Mouse (Mus musculus) lung, embryonic 14.5 days (tissue): ENCODE results near the gene Uqcc1. TPM values are rescaled to one million over a fixed set of nuclear protein-coding genes. Genes with fewer than 3 reads are reported as not detected.
"Not testable (repeated sequence)": the region's sequence is repeated elsewhere in the genome, so short reads cannot be mapped to it uniquely, and the experiment has no call there.

Source experiments
- ATAC-seq: fragments of 200-750 bp; cut with Nextera tagmentation; 2 replicates; pipeline ENCODE4 v1.8.0; 2017; ENCODE audit warnings: mild to moderate bottlenecking, moderate TSS enrichment, moderate library complexity; ENCODE audit not compliant: insufficient read depth
- DNase-seq: peaks from one replicate; pipeline ENCODE4 v3.0.0-alpha.2; 2015
- H3K27ac ChIP-seq: fragments of 300-500 bp; sonication (generic); 2 replicates; pipeline ENCODE4 v1.5.1; 2014; ENCODE audit warnings: low read depth, mild to moderate bottlenecking, moderate library complexity
- H3K27me3 ChIP-seq: fragments of 300-500 bp; sonication (generic); 2 replicates; pipeline ENCODE4 v1.6.1; 2014; ENCODE audit warnings: low read length, control low read depth; ENCODE audit not compliant: insufficient read depth
- H3K36me3 ChIP-seq: fragments of 300-500 bp; sonication (generic); 2 replicates; pipeline ENCODE4 v1.6.1; 2014; ENCODE audit warnings: control low read depth; ENCODE audit not compliant: insufficient read depth
- H3K4me1 ChIP-seq: fragments of 300-500 bp; sonication (generic); 2 replicates; pipeline ENCODE4 v1.6.1; 2014; ENCODE audit warnings: antibody characterized with exemption, control low read depth; ENCODE audit not compliant: insufficient read depth
- H3K4me2 ChIP-seq: fragments of 300-500 bp; sonication (generic); 2 replicates; pipeline ENCODE4 v1.6.1; 2014; ENCODE audit warnings: mild to moderate bottlenecking
- H3K4me3 ChIP-seq: fragments of 300-500 bp; sonication (generic); 2 replicates; pipeline ENCODE4 v1.5.1; 2014; ENCODE audit warnings: low read depth, low read length
- H3K9ac ChIP-seq: fragments of 300-500 bp; sonication (generic); 2 replicates; pipeline ENCODE4 v1.6.1; 2014
- H3K9me3 ChIP-seq: fragments of 300-500 bp; sonication (generic); 2 replicates; pipeline ENCODE4 v1.6.1; 2016; ENCODE audit warnings: low read depth, low read length, control low read depth
- CTCF ChIP-seq: IDR thresholded peaks from 2 replicates; pipeline ENCODE4 v1.5.1; 2016; ENCODE audit warnings: antibody characterized with exemption, low read depth
- WGBS: fragments of 180-500 bp; shearing (Covaris S2); extraction: QIAGEN DNeasy Blood & Tissue Kit; methylation state at CpG from one replicate; pipeline ENCODE4 v1.1.7; 2014; 5-methylcytosine and 5-hydroxymethylcytosine counted together
- polyA plus RNA-seq: library from polyadenylated mRNA; unstranded; fragments of >200 nt; fragmentation: Nextera tagmentation; extraction: Ambion mirVana; gene quantifications from 2 replicates; pipeline ENCODE4 v1.2.1, GENCODE M21; 2014

Gene Uqcc1
- polyA plus RNA-seq, 1 experiment from 2014 or later: 52.0 TPM

DNA sequence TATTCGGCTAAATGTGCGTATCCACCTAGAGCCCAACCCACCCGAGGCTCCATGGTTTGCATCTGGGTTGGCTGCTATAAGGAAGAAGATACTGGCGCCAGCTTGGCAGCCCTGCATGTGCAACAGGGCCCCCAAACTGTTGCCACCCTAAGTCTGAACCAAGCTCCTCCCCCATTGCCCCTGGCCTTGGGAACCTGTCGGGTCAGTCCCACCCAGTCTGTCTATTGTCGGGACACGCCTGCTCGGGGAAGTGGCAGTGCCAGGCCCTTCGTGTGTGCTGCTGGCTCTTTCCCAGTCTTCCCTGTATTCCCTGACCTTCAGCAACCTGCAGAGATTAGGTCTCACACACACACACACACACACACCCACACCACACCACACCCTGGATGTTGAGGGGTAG, 95.4 kb downstream of the Uqcc1 start, which contains the start of gene Fam83c:
Fam83c (minus strand) TSS at position 123 of the 400 bp plus-strand sequence.
- Histone ChIP-seq H3K4me1 (no peaks in the 10 kb centered on the region), H3K36me3 (no peaks in the 10 kb centered on the region), H3K4me2 (no peak within 1 kb of the TSS), H3K27me3 (no peaks in the 10 kb centered on the region), H3K4me3 (no peak within 1 kb of the TSS), H3K9ac (no peak within 1 kb of the TSS), H3K27ac (no peak within 1 kb of the TSS), H3K9me3 (no peaks in the 10 kb centered on the region)
- no peak for DNase-seq
- no peak for ATAC-seq
- WGBS: 52% methylated on average over 9 of the region's 9 CpGs
- no peak for TF ChIP-seq CTCF

DNA sequence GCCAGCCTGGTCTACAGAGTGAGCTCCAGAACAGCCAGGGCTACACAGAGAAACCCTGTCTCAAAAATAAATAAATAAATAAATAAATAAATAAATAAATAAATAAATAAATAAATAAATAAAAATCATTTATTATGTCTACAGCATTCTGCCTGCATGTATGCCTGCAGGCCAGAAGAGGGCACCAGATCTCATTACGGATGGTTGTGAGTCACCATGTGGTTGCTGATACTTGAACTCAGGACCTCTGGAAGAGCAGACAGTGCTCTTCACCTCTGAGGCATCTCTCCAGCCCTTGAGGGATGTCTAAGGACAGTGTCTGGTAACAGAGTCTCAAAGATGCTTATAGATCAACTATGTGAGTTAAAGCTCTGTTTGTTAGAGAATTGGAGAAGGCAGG, 98.0 kb downstream of the Uqcc1 start:
- not testable (repeated sequence) for H3K4me3 ChIP-seq, H3K4me2 ChIP-seq, H3K9ac ChIP-seq, H3K9me3 ChIP-seq, H3K27ac ChIP-seq, DNase-seq, ATAC-seq, H3K36me3 ChIP-seq, H3K4me1 ChIP-seq, H3K27me3 ChIP-seq
- 66% methylated on average over 1 of the region's 1 CpGs for WGBS
- peak; percentile 40 for TF ChIP-seq CTCF

DNA sequence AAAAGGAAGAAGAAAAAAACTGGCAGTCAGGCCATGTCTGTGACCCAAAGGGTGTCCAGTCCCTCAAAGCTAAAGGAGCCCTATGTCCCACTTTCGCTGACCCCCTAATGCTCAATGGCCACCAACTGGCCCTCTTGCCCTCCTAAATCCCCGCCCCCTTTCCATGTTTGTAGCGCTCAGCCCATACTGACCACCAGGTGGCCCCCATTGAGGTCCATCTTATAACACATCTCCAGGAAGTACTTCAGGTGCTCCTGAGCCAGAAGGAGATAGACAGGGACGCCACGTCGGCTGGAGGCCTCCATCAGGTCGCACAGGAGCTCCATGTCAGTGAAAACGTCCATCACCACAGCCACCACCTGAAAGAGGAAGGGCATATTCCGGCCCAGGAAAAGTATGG, 98.8 kb downstream of the Uqcc1 start:
- no peak overlapping the region for H3K27ac ChIP-seq
- no peak overlapping the region for H3K4me3 ChIP-seq
- H3K27me3 ChIP-seq: no peaks in the 10 kb centered on the region
- H3K9ac ChIP-seq: no peak overlapping the region
- peak; percentile 48 for TF ChIP-seq CTCF
- H3K36me3 ChIP-seq: no peaks in the 10 kb centered on the region
- WGBS: 51% methylated on average over 9 of the region's 9 CpGs
- H3K4me2 ChIP-seq: no peak overlapping the region
- DNase-seq (peak; percentile 34), ATAC-seq (no peak)
- H3K4me1 ChIP-seq: no peaks in the 10 kb centered on the region; the same call in 1 of the 2 replicates
- no peaks in the 10 kb centered on the region for H3K9me3 ChIP-seq

DNA sequence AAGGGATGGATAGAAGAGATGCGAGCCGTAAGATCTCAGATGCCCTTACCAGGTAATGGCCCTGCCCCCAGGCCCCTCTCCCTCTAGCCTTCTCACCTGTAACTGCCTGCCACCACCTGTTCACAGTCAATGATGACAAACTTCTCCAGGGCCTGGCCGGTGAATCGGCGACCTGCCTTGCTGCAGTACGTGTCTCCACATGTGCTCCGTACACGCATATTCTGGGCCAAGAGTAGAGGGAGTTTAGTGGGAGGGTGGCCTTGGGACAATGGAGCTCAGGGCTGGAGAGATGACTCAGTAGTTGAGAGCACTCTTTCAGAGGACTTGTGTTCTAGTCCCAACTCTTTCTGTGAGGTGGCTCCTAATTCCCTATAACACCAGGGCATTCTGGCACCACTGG, 99.3 kb downstream of the Uqcc1 start:
- no peak for TF ChIP-seq CTCF
- no peaks in the 10 kb centered on the region for H3K36me3 ChIP-seq
- H3K9me3 ChIP-seq: no peaks in the 10 kb centered on the region
- H3K27ac ChIP-seq: no peak overlapping the region
- H3K9ac ChIP-seq: no peak overlapping the region
- H3K4me3 ChIP-seq: no peak overlapping the region
- H3K4me2 ChIP-seq: no peak overlapping the region
- DNase-seq (no peak), ATAC-seq (no peak)
- 87% methylated on average over 8 of the region's 8 CpGs for WGBS
- H3K27me3 ChIP-seq: no peaks in the 10 kb centered on the region
- H3K4me1 ChIP-seq: no peaks in the 10 kb centered on the region; the same call in 1 of the 2 replicates

- peak within 1 kb of the TSS; percentile 80 for H3K9ac ChIP-seq
- no peaks in the 10 kb centered on the region for H3K27me3 ChIP-seq
- no peaks in the 10 kb centered on the region; the same call in 1 of the 2 replicates for H3K4me1 ChIP-seq
- peaks cover 20% of the 10 kb centered on the region for H3K36me3 ChIP-seq
- peak within 1 kb of the TSS; percentile 88 for H3K4me3 ChIP-seq
- peak; percentile 97 for ATAC-seq
- H3K27ac ChIP-seq: peak within 1 kb of the TSS; percentile 82
- TF ChIP-seq CTCF: no peak
- peak within 1 kb of the TSS; percentile 83 for H3K4me2 ChIP-seq
- peak; percentile 96 for DNase-seq
- H3K9me3 ChIP-seq: no peaks in the 10 kb centered on the region
- 2% methylated on average over 27 of the region's 27 CpGs for WGBS
These were observed 103.3 kb downstream of the Uqcc1 start, which contains the start of gene Eif6 for GRCm38 (mm10) chr2:155826630-155827424. Gene Eif6, minus strand, starts transcription at chr2:155826925.

DNA sequence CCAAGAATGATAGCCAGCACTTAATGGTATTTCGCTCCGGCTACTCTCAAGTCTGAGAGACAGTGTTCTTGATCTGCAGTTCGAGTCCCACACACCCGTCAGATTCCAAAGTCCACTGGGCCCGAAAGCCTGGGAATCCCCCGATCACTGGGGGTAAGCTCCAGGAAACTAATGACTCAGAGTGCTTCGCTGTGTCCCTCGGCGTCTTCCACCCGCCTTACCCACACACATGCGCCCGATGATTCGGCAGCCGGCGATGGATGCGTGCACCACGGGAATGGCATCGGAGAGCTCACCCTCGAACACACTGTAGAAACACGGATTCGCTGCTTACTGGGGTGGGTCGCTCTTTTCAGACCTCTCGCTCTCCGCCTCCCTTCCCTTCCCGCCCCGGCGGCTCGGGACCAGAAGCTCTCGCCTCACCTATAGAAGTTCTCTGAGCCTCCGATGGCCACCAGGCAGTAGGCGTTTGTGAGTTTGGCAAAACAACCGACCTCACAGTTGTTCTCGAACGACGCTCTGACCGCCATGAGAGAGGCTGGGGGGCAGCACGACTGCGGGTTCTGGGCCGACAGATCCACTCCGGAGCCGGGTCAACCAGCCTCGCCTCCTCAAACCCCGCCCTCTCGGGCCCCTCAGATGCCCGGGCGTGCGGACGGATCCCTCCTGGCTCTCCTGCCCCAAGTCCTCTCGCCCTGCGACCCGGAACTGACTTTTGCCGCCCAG, 104.0 kb downstream of the Uqcc1 start:
- ATAC-seq: 0 out of 2 replicates have a peak, but pooled peaks have one; percentile 0
- Histone ChIP-seq H3K4me2 (peak overlapping the region; percentile 83), H3K27ac (peak overlapping the region; percentile 82), H3K9ac (peak overlapping the region; percentile 80), H3K4me1 (no peaks in the 10 kb centered on the region; the same call in 1 of the 2 replicates), H3K36me3 (peaks cover 27% of the 10 kb centered on the region), H3K27me3 (no peaks in the 10 kb centered on the region), H3K4me3 (peak overlapping the region; percentile 88), H3K9me3 (no peaks in the 10 kb centered on the region)
- 1% methylated on average over 52 of the region's 52 CpGs for WGBS
- peak; percentile 14 for DNase-seq
- no peak for TF ChIP-seq CTCF

- no peak for TF ChIP-seq CTCF
- no peak overlapping the region for H3K4me3 ChIP-seq
- H3K36me3 ChIP-seq: peaks cover 45% of the 10 kb centered on the region
- ATAC-seq (no peak), DNase-seq (no peak)
- WGBS: 98% methylated on average over 8 of the region's 8 CpGs
- no peak overlapping the region for H3K9ac ChIP-seq
- no peaks in the 10 kb centered on the region for H3K27me3 ChIP-seq
- H3K9me3 ChIP-seq: no peaks in the 10 kb centered on the region
- no peak overlapping the region for H3K27ac ChIP-seq
- no peak overlapping the region for H3K4me2 ChIP-seq
- no peaks in the 10 kb centered on the region; the same call in 1 of the 2 replicates for H3K4me1 ChIP-seq
These were observed 106.4 kb downstream of the Uqcc1 start for GRCm38 (mm10) chr2:155823722-155824121.
